Mouse (Mus musculus) MEL (cell line): Measurements from ENCODE around the gene Kifc1. TPM values are rescaled to one million over a fixed set of nuclear protein-coding genes. Genes with fewer than 3 reads are reported as not detected.
A peak's percentile ranks its signal among the peaks of the same experiment; 100 is the strongest.

Experiments used
- DNase-seq: peaks from one replicate; pipeline ENCODE4 v3.0.0; 2011; ENCODE audit warnings: low read depth, low spot score
- H3K27ac ChIP-seq: 2 replicates; pipeline ENCODE4 v1.5.1; 2012; ENCODE audit warnings: low read depth, mild to moderate bottlenecking, control low read depth, low read length, moderate library complexity; ENCODE audit not compliant: control insufficient read depth
- H3K27me3 ChIP-seq, 2 experiments: fragments of 150-350 bp in 1 of 2; sonication (generic) in 1 of 2; 2 replicates each; pipeline ENCODE4 v1.6.1; 2012; ENCODE audit warnings: low read length in 2 of 2, mild to moderate bottlenecking in 2 of 2, improper control_type of control experiment in 1 of 2, moderate library complexity in 1 of 2; ENCODE audit not compliant: insufficient read depth in 2 of 2, control insufficient read depth in 1 of 2
- H3K36me3 ChIP-seq, 2 experiments: 2 replicates each; pipeline ENCODE4 v1.6.1; 2012 to 2014; ENCODE audit warnings: low read length in 2 of 2, improper control_type of control experiment in 1 of 2, inconsistent platforms in 1 of 2, mild to moderate bottlenecking in 1 of 2; ENCODE audit not compliant: insufficient read depth in 2 of 2, control insufficient read depth in 1 of 2
- H3K4me1 ChIP-seq, 2 experiments: fragments of 150-350 bp in 1 of 2; sonication (generic) in 1 of 2; 2 replicates each; pipeline ENCODE4 v1.6.1; 2012; ENCODE audit warnings: low read length in 2 of 2, improper control_type of control experiment in 1 of 2, mild to moderate bottlenecking in 1 of 2; ENCODE audit not compliant: insufficient read depth in 2 of 2, control insufficient read depth in 1 of 2
- H3K4me3 ChIP-seq, 2 experiments: fragments of 150-350 bp in 1 of 2; sonication (generic) in 1 of 2; 2 replicates each; pipeline ENCODE4 v1.5.1; 2012; ENCODE audit warnings: low read depth in 2 of 2, low read length in 2 of 2, mild to moderate bottlenecking in 2 of 2, moderate library complexity in 2 of 2, control low read depth in 1 of 2, improper control_type of control experiment in 1 of 2; ENCODE audit not compliant: control insufficient read depth in 1 of 2, insufficient read depth in 1 of 2
- H3K79me2 ChIP-seq: 2 replicates; pipeline ENCODE4 v1.6.1; 2012; ENCODE audit warnings: mild to moderate bottlenecking, low read length, moderate library complexity; ENCODE audit not compliant: control insufficient read depth, poor library complexity, insufficient read depth
- H3K9ac ChIP-seq: 2 replicates; pipeline ENCODE4 v1.6.1; 2012; ENCODE audit warnings: low read depth, mild to moderate bottlenecking, control low read depth, low read length, moderate library complexity; ENCODE audit not compliant: control insufficient read depth, poor library complexity, severe bottlenecking
- H3K9me3 ChIP-seq: fragments of 150-350 bp; sonication (generic); replicated peaks from 2 replicates; pipeline ENCODE4 v1.6.1; 2012; ENCODE audit warnings: mild to moderate bottlenecking, low read length, improper control_type of control experiment, moderate library complexity; ENCODE audit not compliant: insufficient read depth
- BHLHE40 ChIP-seq: IDR thresholded peaks from 2 replicates; pipeline ENCODE4 v1.6.1; 2012; ENCODE audit warnings: low read depth, mild to moderate bottlenecking, inconsistent platforms, low read length, improper control_type of control experiment, borderline replicate concordance
- CTCF ChIP-seq, 3 experiments: IDR thresholded peaks in 2 of 3; conservative IDR thresholded peaks in 1 of 3; 2 replicates each; pipeline ENCODE4 v1.5.1; 2011 to 2012; ENCODE audit warnings: low read length in 3 of 3, low read depth in 2 of 3, mild to moderate bottlenecking in 2 of 3, improper control_type of control experiment in 1 of 3, inconsistent platforms in 1 of 3, mixed read lengths in 1 of 3, moderate library complexity in 1 of 3; ENCODE audit not compliant: control insufficient read depth in 1 of 3, insufficient read depth in 1 of 3, poor library complexity in 1 of 3, severe bottlenecking in 1 of 3
- EP300 ChIP-seq, 2 experiments: IDR thresholded peaks; 2 replicates each; pipeline ENCODE4 v1.6.1; 2011; ENCODE audit warnings: improper control_type of control experiment in 2 of 2, low read length in 2 of 2, low read depth in 1 of 2, mild to moderate bottlenecking in 1 of 2
- ETS1 ChIP-seq: IDR thresholded peaks from 2 replicates; pipeline ENCODE4 v1.6.1; 2012; ENCODE audit warnings: low read depth, mild to moderate bottlenecking, inconsistent platforms, low read length, improper control_type of control experiment, moderate library complexity
- GABPA ChIP-seq: IDR thresholded peaks from 2 replicates; pipeline ENCODE4 v1.6.1; 2012; ENCODE audit warnings: low read depth, mild to moderate bottlenecking, inconsistent platforms, low read length, improper control_type of control experiment, moderate library complexity
- GATA1 ChIP-seq: IDR thresholded peaks from 2 replicates; pipeline ENCODE4 v1.6.1; 2011; ENCODE audit warnings: low read depth, low read length, improper control_type of control experiment
- HCFC1 ChIP-seq: IDR thresholded peaks from 2 replicates; pipeline ENCODE4 v1.6.1; 2012; ENCODE audit warnings: low read depth, mild to moderate bottlenecking, inconsistent platforms, low read length, improper control_type of control experiment, moderate library complexity
- JUND ChIP-seq: IDR thresholded peaks from 2 replicates; pipeline ENCODE4 v1.6.1; 2011; ENCODE audit warnings: low read depth, mild to moderate bottlenecking, improper control_type of control experiment, low read length
- MAX ChIP-seq: IDR thresholded peaks from 2 replicates; pipeline ENCODE4 v1.6.1; 2011; ENCODE audit warnings: low read length, improper control_type of control experiment
- MAZ ChIP-seq: IDR thresholded peaks from 2 replicates; pipeline ENCODE4 v1.6.1; 2012; ENCODE audit warnings: low read depth, mild to moderate bottlenecking, inconsistent platforms, low read length, improper control_type of control experiment
- MXI1 ChIP-seq: IDR thresholded peaks from 2 replicates; pipeline ENCODE4 v1.6.1; 2011; ENCODE audit warnings: mild to moderate bottlenecking, low read depth, low read length, improper control_type of control experiment
- MYB ChIP-seq: IDR thresholded peaks from 2 replicates; pipeline ENCODE4 v1.6.1; 2011; ENCODE audit warnings: mild to moderate bottlenecking, low read depth, low read length, improper control_type of control experiment
- MYC ChIP-seq: IDR thresholded peaks from 2 replicates; pipeline ENCODE4 v1.6.1; 2011; ENCODE audit warnings: low read depth, mild to moderate bottlenecking, low read length, improper control_type of control experiment, moderate library complexity
- NRF1 ChIP-seq: IDR thresholded peaks from 2 replicates; pipeline ENCODE4 v1.6.1; 2014; ENCODE audit warnings: low read depth, mild to moderate bottlenecking, inconsistent platforms, low read length, improper control_type of control experiment, moderate library complexity; ENCODE audit not compliant: poor library complexity, insufficient read depth, severe bottlenecking
- POLR2A ChIP-seq, 2 experiments: IDR thresholded peaks; 2 replicates each; pipeline ENCODE4 v1.6.1; 2011 to 2012; ENCODE audit warnings: low read length in 2 of 2, mild to moderate bottlenecking in 2 of 2, control low read depth in 1 of 2, improper control_type of control experiment in 1 of 2, low read depth in 1 of 2, moderate library complexity in 1 of 2; ENCODE audit not compliant: control insufficient read depth in 1 of 2, insufficient read depth in 1 of 2, poor library complexity in 1 of 2
- POLR2AphosphoS5 ChIP-seq: IDR thresholded peaks from 2 replicates; pipeline ENCODE4 v1.6.1; 2012; ENCODE audit warnings: low read depth, borderline replicate concordance, mild to moderate bottlenecking, inconsistent platforms, low read length, moderate library complexity, mixed read lengths
- RAD21 ChIP-seq: IDR thresholded peaks from 2 replicates; pipeline ENCODE4 v1.6.1; 2011; ENCODE audit warnings: mild to moderate bottlenecking, low read depth, low read length, improper control_type of control experiment
- SIN3A ChIP-seq: IDR thresholded peaks from 2 replicates; pipeline ENCODE4 v1.6.1; 2012; ENCODE audit warnings: low read length, improper control_type of control experiment, inconsistent platforms
- SMC3 ChIP-seq: IDR thresholded peaks from 2 replicates; pipeline ENCODE4 v1.6.1; 2011; ENCODE audit warnings: low read depth, low read length, improper control_type of control experiment
- TAL1 ChIP-seq: IDR thresholded peaks from 2 replicates; pipeline ENCODE4 v1.6.1; 2012; ENCODE audit warnings: mild to moderate bottlenecking, inconsistent platforms, low read length, moderate library complexity, mixed read lengths
- TBP ChIP-seq: IDR thresholded peaks from 2 replicates; pipeline ENCODE4 v1.8.0; 2011; ENCODE audit warnings: low read depth, low read length, improper control_type of control experiment
- USF2 ChIP-seq, 2 experiments: IDR thresholded peaks; 2 replicates each; pipeline ENCODE4 v1.6.1; 2011 to 2012; ENCODE audit warnings: improper control_type of control experiment in 2 of 2, low read length in 2 of 2, borderline replicate concordance in 1 of 2, inconsistent platforms in 1 of 2, low read depth in 1 of 2, mild to moderate bottlenecking in 1 of 2; ENCODE audit not compliant: insufficient read depth in 1 of 2
- ZMIZ1 ChIP-seq: IDR thresholded peaks from 2 replicates; pipeline ENCODE4 v1.6.1; 2012; ENCODE audit warnings: low read depth, mild to moderate bottlenecking, inconsistent platforms, low read length, improper control_type of control experiment, moderate library complexity
- ZNF384 ChIP-seq: IDR thresholded peaks from 2 replicates; pipeline ENCODE4 v1.6.1; 2012; ENCODE audit warnings: low read depth, mild to moderate bottlenecking, inconsistent platforms, low read length, improper control_type of control experiment
- polyA plus RNA-seq, 2 experiments: library from polyadenylated mRNA; stranded (reverse) in 1 of 2; unstranded in 1 of 2; fragments of >175 nt in 1 of 2; fragments of >200 nt in 1 of 2; gene quantifications; 2 replicates each; pipeline versions ENCODE4 v1.2.1 to v1.2.4; 2012; ENCODE audit warnings: low replicate concordance in 2 of 2, low read depth in 1 of 2; ENCODE audit not compliant: insufficient read length in 2 of 2, insufficient read depth in 1 of 2, missing spikeins in 1 of 2
- total RNA-seq: library from RNA; depleted of rRNA; stranded (reverse); fragments of 300-350 nt; gene quantifications from 2 replicates; pipeline ENCODE4 v1.2.3, GENCODE M21; 2012

The Kifc1 gene
- total and polyA plus RNA-seq, 3 experiments, result 17.1 to 53.5 TPM; not detected in 1

GRCm38 (mm10) chr17:33865330-33866030 is 25.0 kb downstream of the Kifc1 start:
- H3K9me3 ChIP-seq, result no peaks in the 10 kb centered on the region
- TF ChIP-seq MXI1 (peak; percentile 52; the same call in 1 of the 2 replicates), RAD21 (peak; percentile 9), GATA1 (peak; percentile 75), MYB (0 out of 2 replicates have a peak, but pooled peaks have one; percentile 51), CTCF (IDR thresholded peaks at IDR 0.05 in 2 of 3, conservative IDR thresholded peaks at IDR 0.05 in 1 of 3; ENCODE audit: control insufficient read depth in 1 of 3, insufficient read depth in 1 of 3, low read depth in 2 of 3, low read length in 3 of 3, poor library complexity in 1 of 3, severe bottlenecking in 1 of 3) (peak; percentile 65 to 85 (median 78)), GABPA (no peak), JUND (peak; percentile 95), USF2 (IDR thresholded peaks at IDR 0.05; ENCODE audit: borderline replicate concordance in 1 of 2, insufficient read depth in 1 of 2, low read depth in 1 of 2, low read length in 2 of 2) (no peak), BHLHE40 (peak; percentile 17; the same call in 1 of the 2 replicates), ZMIZ1 (no peak), TAL1 (no peak), MYC (peak; percentile 87), SIN3A (peak; percentile 53), POLR2A (IDR thresholded peaks at IDR 0.05; ENCODE audit: control insufficient read depth in 1 of 2, insufficient read depth in 1 of 2, low read depth in 1 of 2, low read length in 2 of 2, poor library complexity in 1 of 2) (peak in 1 of 2 experiments; percentile 64; a peak in 2 of 4 replicates), NRF1 (no peak), POLR2AphosphoS5 (no peak), ZNF384 (peak; percentile 4; the same call in 1 of the 2 replicates), HCFC1 (peak; percentile 73), MAZ (peak; percentile 51), MAX (peak; percentile 51; the same call in 1 of the 2 replicates), ETS1 (peak; percentile 56), TBP (peak; percentile 66), EP300 (IDR thresholded peaks at IDR 0.05; ENCODE audit: low read depth in 1 of 2, low read length in 2 of 2) (peak; percentile 47 to 51), SMC3 (peak; percentile 51)
- no peaks in the 10 kb centered on the region for H3K27me3 ChIP-seq
- DNase-seq, result peak; percentile 94
- peak overlapping the region; percentile 94 for H3K27ac ChIP-seq
- peak overlapping the region; percentile 12 to 58 for H3K4me3 ChIP-seq
- H3K9ac ChIP-seq, result peak overlapping the region; percentile 75
- H3K79me2 ChIP-seq, result no peaks in the 10 kb centered on the region
- peaks cover 0 to 8% of the 10 kb centered on the region in 2 experiments; a peak in 1 of 4 replicates for H3K4me1 ChIP-seq
- H3K36me3 ChIP-seq, result peaks cover 0 to 2% of the 10 kb centered on the region in 2 experiments; a peak in 2 of 4 replicates
